Mouse (Mus musculus) adrenal gland, postnatal 36 days (tissue): ENCODE results near the gene Rita1. TPM values are rescaled to one million over a fixed set of nuclear protein-coding genes. Genes with fewer than 3 reads are reported as not detected.

Experiments used
- DNase-seq, 2 experiments: peaks; one replicate each; pipeline ENCODE4 v3.0.0; 2021; ENCODE audit warnings: mixed read lengths in 1 of 2
- total RNA-seq, 2 experiments: library from RNA; stranded (reverse); gene quantifications; 2 replicates each; pipeline ENCODE4 v1.2.3; 2021

The Rita1 gene
- total RNA-seq, 2 experiments from 2014 or later, result 15.6 to 15.9 TPM

DNA sequence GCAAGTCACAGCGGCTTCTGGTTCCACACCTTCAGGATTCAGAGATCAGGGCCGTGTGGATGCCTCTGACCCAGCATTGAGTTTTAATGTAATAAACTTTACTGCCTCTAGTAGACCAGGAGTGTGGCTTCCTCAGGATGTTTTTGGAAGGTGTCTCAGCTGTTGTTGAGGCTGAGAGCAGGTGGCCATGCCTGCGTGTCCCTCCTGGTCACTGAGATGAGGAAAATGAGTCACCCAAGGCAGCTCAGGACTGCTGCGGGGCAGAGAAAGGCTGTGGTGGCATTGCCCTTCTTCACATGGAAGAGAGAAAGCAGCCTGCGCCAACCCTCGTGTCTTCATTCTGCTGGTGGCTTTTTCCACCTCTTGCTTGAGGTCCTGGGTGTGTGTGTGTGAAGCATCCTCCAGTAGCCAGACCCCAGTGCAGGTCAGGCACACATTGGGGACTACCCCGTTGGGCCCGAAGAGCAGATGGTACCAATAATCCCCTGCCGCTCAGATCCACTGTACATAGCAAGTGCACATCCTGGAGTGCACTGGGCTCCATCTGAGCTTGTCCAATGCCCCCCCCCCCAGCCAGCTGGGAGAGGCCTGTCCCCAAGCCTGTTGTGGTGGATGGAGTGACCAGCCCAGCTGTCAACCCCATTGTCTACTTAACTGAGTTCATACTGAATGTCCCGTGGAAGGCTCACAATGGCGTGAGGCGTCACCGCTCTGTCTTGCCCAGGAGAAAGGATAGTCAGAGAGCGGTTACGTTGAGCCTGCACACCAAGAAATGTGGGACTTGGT lies 15.3 kb upstream of the Rita1 start:
- no peak for DNase-seq

DNA sequence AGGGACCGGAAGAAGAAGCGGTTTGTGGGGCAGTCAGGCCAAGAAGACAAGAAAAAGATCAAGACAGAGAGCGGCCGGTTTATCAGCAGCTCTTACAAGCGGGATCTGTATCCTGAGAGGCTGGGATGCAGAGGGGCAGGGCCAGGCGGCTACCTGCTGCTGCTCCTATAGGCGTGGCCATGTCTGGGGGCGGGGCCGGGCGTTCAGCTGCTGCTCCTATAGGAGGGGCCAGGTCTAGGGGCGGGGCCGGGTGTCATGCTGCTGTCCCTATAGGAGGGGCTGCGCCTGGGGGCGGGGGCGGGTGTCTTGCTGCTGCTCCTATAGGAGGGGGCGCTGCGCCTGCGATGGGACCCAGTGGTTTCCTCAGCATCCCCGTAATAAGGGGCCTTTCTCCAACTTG lies 14.0 kb upstream of the Rita1 start:
- DNase-seq, result peak in 1 of 2 experiments; percentile 65

DNA sequence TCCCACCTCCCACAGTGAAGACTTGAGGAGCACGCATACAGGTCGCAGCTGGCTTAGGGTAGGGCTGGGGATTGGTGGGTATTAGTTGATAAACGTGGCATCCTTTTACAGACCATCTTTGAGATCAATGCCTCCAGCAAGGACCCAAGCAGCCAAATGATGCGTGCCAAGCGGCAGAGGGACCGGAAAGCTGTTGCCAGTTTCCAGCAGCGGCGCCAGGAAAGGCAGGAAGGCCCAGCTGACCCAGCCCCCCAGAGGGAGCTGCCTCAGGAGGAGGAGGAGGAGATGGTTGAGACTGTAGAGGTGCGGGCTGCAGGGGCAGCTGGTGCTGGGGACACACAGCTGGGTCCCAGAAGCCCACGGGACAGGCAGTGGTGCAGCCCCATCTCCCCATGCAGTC lies 12.0 kb upstream of the Rita1 start:
- DNase-seq, result no peak

DNA sequence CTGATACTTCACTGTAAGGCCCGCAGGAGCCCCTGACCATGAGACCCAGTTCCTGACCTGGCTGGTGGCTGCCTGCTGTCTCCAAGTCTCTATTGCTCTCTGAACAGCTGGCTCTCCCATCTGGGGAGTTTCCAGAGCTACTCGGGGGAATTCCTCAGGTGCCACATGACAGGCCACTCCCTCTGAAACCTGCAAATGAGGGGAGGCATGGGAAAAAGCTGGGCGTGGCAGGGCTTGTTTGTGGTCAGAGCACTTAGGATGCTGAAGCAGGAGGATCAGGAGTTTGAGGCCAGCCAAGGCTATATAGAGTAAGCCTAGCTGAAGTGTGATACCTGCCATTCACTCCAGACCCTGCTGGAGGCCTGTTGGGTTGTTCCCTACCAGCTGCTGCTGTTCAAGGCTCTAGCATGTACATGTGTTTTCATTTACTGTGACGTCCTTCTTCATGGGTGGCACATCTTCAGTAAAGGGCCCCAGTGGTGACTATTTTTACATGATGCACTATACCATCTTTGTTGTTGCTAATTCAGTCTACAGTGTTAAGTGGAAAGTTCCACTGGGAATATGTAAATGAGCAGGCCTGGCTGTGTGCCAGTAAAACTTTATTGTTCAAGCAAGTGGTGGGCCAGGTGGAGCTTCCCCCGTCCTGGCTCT lies 9.9 kb upstream of the Rita1 start:
- DNase-seq, result no peak

DNA sequence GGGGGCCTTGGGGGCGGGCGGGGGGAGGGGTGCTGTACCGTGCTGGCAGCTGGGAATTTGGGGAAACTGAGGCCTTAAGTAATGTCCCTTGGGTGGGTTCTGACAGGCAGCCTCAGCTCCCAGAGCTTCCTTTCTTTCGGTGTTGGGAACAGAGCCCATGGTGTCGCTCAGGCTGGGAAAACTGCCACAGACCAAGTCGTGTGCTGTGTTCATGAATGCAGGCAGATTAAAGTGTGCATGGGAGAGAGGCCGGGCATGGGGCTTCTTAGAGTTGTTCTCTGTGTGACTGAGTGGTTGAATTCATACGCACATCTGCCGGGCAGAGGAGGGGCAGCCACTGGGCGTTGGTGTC lies 9.4 kb upstream of the Rita1 start:
- DNase-seq, result no peak

DNA sequence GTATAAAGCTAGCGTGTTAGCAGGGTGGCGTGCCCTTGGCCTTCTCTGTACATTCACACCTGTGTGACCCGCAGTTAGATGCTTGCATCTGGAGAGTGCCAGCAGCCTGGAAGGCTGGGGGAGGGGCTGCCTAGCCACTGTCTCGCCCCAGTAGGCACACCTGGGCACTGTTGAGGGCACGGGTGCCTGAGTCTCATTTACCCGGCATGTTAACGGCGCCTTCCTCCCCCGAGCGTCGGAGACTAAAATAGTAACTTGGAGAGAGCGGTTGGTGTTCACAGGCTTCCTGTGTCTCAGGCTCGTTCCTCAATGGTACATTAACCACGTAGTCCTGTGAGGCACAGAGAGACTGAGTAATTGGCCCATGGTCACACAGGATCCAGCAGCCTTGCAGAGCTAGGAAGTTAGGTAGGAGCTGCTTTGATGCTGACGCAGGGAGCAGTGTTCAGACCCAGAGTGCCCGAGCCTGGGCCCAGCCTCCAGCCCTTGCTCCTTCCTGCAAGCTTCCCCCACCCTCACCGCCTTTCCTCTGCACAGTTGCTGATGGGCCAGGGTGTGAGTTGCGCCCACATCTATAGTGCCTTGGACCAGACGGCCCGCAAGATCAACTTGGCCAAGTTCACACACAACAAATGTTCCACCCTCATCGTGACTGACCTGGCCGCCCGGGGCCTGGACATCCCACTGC lies 8.8 kb upstream of the Rita1 start:
- no peak for DNase-seq

DNA sequence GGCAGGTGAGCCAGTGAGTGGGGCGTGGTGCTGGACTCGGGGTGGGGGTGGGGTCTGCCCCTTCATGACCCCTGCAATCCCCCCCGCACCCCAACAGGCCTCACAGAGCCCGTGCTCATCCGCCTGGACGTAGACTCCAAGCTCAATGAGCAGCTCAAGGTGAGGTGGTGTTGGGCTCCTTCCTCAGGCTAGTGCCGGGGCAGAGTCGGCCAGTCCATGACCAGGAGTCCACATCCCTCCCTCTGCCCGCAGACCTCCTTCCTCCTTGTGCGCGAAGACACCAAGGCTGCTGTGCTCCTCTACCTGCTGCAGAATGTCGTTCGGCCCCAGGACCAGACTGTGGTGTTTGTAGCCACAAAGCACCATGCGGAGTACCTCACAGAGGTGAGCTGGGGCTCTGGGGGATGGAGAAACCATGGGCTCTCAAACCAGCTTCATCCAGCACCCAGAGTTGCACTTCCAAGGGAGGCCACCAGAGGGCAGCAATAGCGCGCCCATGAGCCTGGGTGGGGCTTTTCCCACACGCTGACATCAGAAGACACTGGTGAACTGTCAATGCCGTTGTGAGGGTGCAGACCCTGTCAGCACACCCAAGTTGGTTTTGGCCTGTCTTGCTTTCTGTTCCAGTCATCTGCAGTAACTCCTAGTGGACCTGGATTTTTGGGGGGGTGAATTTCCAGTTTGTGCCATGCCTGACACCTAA lies 8.1 kb upstream of the Rita1 start:
- peak; percentile 88 to 89 for DNase-seq

DNA sequence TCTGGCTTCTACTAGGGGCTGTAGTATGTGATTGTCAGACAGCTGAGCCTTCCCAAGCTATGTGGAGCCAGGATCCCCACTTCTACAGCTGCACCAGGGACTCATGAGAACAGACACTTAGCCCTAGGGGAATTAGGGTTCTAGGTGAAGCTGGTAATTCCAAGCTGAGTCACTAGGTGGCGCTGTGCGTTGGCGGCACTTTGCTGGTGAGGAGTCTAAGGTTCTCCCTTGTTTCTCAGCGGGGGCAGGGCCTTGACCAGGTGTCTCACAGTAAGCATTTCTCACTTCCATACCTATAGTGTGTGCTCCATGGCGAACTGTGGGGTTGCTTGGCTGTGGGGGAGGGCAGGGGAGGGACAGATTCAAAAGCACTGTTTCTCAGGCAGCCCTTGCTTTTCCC lies 6.8 kb upstream of the Rita1 start:
- peak; percentile 69 to 72 for DNase-seq

DNA sequence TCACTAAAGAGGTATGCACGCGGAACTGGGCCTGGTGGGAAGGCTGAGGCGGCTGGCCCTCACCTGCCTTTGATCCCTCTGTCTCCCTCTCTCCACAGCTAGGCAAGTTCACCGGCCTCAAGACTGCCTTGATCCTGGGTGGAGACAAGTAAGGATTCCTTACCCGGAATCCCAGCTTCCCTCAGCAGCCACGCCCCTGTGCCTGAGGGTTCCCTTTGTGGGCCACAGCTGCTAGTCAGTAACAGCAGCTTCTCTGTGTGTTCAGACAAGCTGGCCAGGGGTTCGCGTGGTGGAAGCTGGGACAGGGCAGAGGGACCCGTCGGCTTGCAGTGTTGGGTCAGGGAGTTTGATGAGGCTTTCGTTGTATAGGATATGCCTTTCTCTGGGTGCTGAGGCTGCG lies 6.4 kb upstream of the Rita1 start:
- no peak for DNase-seq

DNA sequence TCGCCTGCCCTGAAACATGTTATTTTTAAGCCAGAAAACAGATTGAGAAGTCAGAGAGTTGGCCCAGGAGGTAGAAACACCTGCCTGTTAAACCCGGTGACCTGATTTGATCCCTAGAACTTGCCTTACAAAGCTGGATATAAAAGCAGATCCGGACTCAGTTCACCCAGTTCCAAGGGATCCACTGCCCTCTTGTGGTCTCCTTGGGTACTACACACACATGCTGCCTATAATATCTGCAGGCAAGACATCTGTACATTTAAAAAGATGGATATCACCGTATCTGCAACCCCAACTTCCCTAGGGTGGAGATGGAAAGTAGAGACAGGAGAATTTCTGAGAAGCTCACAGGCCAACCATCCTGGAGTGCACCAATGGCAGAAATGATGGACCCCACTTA lies 3.5 kb upstream of the Rita1 start:
- no peak for DNase-seq

DNA sequence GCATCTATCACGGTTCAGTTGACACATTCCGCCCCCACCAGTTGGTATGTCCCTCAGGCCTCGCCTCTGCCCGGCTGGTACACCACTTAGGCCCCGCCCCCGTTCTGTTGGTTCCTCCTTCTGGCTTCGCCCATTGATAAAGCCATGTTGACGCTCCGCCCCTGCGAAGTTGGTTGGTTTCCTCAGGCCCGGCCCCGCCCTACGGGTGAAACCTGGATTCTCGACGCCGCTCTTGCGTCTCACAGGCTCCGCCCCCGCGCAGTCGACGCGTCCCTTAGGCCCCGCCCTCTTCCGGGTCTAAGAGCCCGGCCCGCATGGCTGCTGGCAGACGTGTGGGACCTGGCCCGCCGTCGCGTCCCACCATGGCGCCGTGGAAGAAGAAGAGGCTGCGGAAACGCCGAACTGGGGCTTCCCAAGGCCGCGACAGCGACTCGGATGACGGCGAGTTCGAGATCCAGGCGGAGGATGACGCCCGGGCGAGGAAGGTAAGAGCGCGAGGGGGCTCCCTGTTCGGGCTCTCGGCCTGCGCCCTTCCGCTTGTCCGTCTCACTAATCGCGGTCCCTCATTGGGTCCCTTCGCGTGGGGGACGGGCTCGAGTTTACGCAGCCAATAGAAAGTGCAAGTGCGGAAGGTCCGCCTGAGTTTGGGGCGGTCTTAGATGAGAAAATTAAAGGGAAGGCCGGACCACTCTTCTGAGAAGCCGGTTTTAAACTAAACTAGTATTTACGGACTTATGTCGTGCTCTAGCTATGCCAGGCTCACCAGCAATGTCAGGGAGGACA lies 624 bp upstream of the Rita1 start:
- DNase-seq, result peak; percentile 100

DNA sequence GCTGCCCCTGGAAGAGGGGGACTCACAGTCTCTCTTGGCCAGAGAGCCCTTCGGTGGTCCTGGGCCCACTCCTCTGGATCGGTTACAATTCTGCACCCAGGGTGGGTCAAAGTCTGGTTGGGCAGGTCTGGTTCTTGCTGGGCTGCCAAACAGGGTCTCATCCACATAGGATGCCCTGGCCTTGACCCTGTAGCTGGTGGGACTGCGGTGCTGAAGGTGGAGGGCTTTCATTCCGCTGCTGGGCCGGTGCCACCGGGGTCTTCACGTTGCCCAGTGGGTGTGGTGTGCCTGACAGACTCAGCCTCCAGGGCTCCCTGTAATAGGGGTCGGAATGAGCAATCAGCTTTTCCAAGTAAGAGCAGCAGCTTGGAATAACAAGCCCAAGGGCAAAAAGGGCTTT lies 973 bp downstream of the Rita1 start:
- no peak for DNase-seq

DNA sequence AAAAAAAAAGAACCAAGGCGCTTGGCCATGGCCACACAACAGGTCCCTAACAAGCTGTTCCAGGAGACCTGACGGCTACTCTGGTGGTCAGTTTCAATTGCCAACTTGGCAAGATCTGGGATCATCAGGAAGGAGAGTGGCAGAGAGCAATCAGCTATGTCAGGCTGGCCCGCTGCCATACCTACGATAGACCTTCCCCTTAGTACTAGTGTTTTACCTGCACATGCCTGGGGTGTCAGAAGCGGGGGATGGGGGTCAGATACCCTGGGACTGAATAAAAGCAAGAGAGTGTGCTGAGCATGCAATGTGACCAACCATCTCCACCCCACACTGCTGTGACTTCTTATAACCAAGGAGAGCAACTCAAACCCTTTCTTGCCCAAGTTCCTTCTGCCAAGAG lies 1.5 kb downstream of the Rita1 start:
- no peak for DNase-seq

DNA sequence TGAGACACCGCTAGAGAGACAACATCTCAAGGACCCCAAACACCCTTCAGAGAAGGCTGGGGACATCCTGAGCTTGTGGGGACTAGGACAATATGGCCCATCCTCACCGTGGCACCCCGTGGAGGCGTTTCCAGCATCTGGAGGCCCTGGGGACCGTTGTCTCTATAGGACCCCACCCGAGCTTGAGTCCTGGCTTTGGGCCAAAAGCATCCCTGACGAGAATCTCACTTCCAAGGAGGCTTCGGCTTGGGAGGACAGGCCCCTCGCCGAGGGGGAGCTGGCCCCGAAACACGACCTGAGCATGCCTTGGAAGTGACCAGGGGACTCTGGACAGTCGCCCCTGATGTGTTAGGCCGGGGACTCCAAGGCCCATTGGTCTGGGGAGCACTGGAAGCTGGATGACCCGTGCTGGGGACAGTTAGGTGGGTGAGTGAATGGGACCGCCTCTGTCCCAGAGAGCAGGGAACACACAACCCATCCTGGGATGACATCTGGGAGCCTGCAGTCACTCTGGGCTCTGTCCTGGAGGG lies 3.1 kb downstream of the Rita1 start:
- no peak for DNase-seq

DNA sequence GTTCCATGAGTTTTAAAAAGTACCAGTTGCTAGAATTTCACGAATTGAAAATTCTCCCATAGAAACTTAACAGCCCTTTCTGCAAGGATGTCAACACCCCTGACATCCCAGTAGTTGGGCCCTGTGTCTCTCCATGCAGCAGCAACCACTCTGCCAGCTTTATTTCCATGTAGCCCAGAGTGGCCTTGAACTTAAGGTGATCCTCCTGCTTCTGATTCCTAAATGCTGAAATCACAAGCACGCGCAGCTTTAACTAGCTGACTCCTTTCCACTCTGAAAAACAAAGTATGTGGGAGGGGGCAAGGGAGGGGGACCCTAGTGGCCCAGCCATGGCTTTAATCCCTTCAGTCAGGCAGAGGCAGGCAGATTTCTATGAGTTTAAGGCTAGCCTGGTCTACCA lies 5.1 kb downstream of the Rita1 start:
- no peak for DNase-seq

DNA sequence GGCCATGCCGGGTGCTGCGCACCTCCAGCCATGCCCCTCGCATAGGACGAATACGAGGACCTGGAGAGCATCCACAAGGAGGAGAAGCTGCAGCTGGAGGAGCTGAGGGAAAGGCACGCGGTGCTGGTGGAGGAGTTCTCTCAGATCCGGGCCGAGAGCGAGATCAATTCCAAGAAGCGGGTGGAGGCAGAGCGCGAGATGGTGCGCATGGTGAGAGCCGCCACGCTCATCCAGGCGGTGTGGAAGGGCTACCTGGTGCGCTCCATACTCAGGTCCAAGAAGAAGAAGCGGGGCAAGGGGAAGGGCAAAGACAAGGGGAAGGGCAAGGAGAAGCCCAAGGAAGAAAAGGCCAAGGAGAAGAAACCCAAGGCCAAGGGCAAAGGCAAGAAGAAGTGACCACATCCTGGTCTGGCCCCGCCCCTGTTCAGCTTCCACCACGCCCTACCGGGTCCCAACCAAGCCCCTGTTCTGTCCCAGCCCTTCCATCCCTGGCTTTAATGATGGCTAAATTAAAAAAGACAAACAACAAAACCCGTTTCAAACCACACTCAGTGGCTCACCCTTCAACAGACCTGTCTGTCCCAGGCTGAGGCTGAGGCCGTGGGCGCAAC lies 5.7 kb downstream of the Rita1 start:
- DNase-seq, result no peak

DNA sequence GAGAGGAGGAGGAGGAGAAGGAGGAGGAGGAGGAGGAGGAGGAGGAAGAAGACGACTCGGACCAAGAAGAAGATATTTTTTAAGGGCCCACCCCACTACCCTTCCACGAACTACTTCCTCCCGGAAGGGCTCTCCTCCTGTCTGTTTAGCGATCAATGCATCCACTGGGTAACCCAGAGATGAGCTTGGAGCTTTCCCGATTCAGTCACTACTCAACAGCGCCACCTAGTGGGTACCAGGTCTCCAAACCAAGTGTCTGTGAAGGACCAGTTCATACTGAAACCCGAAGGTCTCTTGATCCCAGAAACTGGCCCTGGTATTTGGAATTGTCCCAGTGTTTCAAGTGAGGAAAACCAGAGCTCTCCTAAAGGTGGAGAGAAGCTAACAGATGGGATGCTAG lies 6.7 kb downstream of the Rita1 start:
- DNase-seq, result peak; percentile 90 to 92

DNA sequence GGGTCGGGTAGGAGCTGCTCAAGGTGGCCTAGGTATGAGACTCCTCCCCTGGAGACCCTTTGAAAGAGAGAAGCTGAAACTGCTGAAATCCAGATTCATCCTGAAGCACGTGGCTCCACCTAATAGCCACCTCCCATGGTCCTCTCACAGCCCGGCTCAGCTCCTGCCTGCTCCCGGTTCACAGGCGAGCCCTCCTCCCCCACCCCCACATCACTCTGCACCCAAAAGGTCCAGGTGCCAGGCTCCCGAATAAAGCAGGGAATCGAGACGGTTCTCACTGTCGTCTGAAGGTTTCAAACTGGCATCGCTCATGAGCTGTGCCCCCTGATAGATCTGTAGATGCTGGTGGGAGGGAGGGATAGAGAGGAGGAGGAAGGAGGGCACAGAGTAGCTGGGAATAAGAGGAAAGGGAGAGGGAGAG lies 7.1 kb downstream of the Rita1 start:
- no peak for DNase-seq

DNA sequence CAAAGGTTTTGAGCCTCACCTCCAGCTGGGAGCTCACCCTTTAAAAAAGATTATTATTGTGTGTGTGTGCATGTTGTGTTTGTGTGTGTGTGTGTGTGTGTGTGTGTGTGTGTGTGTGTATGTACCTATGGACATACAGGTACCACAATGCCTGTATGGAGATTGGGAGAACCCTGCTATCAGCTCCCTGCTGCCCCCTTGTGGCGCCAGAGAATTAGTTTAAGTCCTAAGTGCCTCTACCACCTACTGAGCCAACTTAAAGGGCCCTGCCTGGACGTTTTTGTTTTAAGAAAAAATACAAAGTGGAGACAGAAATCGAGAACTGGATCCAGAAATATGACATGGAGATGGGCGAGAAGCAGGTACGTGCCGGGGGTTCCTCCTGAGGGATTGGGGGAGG lies 7.5 kb downstream of the Rita1 start:
- peak; percentile 87 to 90 for DNase-seq

DNA sequence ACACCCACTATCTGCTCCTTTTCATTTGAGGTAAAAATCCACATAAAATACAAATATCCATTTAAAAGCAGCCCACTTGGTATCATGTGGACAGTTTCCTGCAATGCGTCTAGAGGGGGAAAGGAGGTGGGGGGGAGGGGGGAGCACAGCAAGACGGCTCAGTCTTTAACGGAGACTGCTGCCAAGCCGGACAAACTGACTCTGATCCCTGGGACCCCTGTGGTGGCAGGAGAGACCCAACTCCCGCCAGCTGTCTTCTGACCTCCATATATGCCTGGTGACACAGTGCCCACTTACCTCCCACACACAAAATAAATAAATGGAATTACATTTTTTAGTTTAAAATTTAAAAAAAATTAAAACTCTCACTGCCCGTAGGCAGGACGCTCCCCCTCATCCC lies 8.9 kb downstream of the Rita1 start:
- DNase-seq, result no peak

DNA sequence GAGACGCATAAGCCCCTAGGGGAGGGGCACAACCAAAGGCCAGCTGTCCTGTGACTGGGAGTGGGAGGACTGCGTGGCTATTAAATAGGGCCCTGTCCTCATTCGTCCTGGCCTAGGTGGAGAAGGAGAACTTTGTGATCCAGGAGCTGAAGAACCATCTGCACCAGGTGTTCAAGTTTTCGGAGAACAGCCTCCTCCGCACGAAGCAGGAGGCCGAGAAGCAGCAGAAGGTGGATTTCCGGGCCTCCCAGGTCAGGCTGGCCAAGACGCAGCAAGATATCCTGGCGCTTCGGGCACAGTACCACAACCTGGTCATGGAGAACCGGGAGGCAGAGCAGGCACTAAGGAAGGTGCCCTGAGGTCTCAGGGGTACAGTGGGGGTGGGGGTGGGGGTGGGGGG lies 10.2 kb downstream of the Rita1 start:
- no peak for DNase-seq
